Mouse (Mus musculus) kidney, adult 2 months (tissue): ENCODE measurements around the gene Hba-a2. TPM values are rescaled to one million over a fixed set of nuclear protein-coding genes. Genes with fewer than 3 reads are reported as not detected.
"Not testable (repeated sequence)": the region's sequence is repeated elsewhere in the genome, so short reads cannot be mapped to it uniquely, and the experiment has no call there.

Experiments
- DNase-seq: peaks from one replicate; pipeline ENCODE4 v3.0.0; 2021
- H3K27ac ChIP-seq: fragments of 200-500 bp; 2 replicates; pipeline ENCODE4 v1.5.1; 2012; ENCODE audit warnings: low read depth, low read length, control low read depth, inconsistent platforms; ENCODE audit not compliant: insufficient read depth
- H3K27me3 ChIP-seq: fragments of 200-500 bp; replicated peaks from 2 replicates; pipeline ENCODE4 v1.6.1; 2012; ENCODE audit warnings: mild to moderate bottlenecking, moderate library complexity, low read length, inconsistent platforms; ENCODE audit not compliant: control insufficient read depth, insufficient read depth
- H3K36me3 ChIP-seq: fragments of 200-500 bp; 2 replicates; pipeline ENCODE4 v1.6.1; 2012; ENCODE audit warnings: mild to moderate bottlenecking, moderate library complexity, low read length, inconsistent platforms; ENCODE audit not compliant: control insufficient read depth, insufficient read depth
- H3K4me1 ChIP-seq: fragments of 200-500 bp; 2 replicates; pipeline ENCODE4 v1.6.1; 2011; ENCODE audit warnings: low read length; ENCODE audit not compliant: control insufficient read depth, insufficient read depth
- H3K4me3 ChIP-seq: fragments of 200-500 bp; 2 replicates; pipeline ENCODE4 v1.5.1; 2011; ENCODE audit warnings: mild to moderate bottlenecking, low read depth, low read length, control low read depth; ENCODE audit not compliant: insufficient read depth
- CTCF ChIP-seq: fragments of 200-500 bp; conservative IDR thresholded peaks from 2 replicates; pipeline ENCODE4 v1.5.1; 2011; ENCODE audit warnings: low read depth, mild to moderate bottlenecking, control low read depth, low read length, moderate library complexity, mixed read lengths; ENCODE audit not compliant: insufficient read depth, insufficient read length
- POLR2A ChIP-seq: fragments of 200-500 bp; IDR thresholded peaks from one replicate; pipeline ENCODE4 v1.6.1; 2011; ENCODE audit warnings: low read depth, low read length, control low read depth
- WGBS: fragments of 180-500 bp; shearing (Covaris S2); methylation state at CpG from one replicate; pipeline ENCODE4 v1.1.7; 2018; 5-methylcytosine and 5-hydroxymethylcytosine counted together
- polyA plus RNA-seq: library from polyadenylated mRNA; depleted of rRNA; stranded (reverse); fragments of >200 nt; gene quantifications from 2 replicates; pipeline ENCODE4 v1.2.3, GENCODE M21; 2012

Hba-a2 gene
- polyA plus RNA-seq, 1 experiment = 5,122 TPM

- no peaks in the 10 kb centered on the region for H3K36me3 ChIP-seq
- H3K4me1 ChIP-seq = no peaks in the 10 kb centered on the region
- no peaks in the 10 kb centered on the region for H3K27me3 ChIP-seq
- WGBS = 84% methylated on average over 7 of the region's 7 CpGs
- no peak for DNase-seq
- H3K4me3 ChIP-seq = no peak overlapping the region
- H3K27ac ChIP-seq = no peak overlapping the region
- TF ChIP-seq POLR2A (no peak), CTCF (no peak)
These were observed 11.1 kb upstream of the Hba-a2 start for GRCm38 (mm10) chr11:32285031-32285775.

- H3K4me3 ChIP-seq, H3K4me1 ChIP-seq, H3K27me3 ChIP-seq, DNase-seq, H3K27ac ChIP-seq, H3K36me3 ChIP-seq: not testable (repeated sequence)
These were observed 10.4 kb upstream of the Hba-a2 start for GRCm38 (mm10) chr11:32285887-32286286.

- H3K27ac ChIP-seq, H3K27me3 ChIP-seq, H3K4me1 ChIP-seq, H3K4me3 ChIP-seq, H3K36me3 ChIP-seq: not testable (repeated sequence)
- WGBS = 16% methylated on average over 30 of the region's 33 CpGs
- peak; percentile 57 for TF ChIP-seq CTCF
- DNase-seq = peak; percentile 81
These were observed 9.4 kb upstream of the Hba-a2 start, which contains the start of gene Hbq1b for GRCm38 (mm10) chr11:32286695-32287492. Gene Hbq1b (plus strand): TSS chr11:32286965.

GRCm38 (mm10) chr11:32287493-32287825 is 8.8 kb upstream of the Hba-a2 start:
- no peak for DNase-seq
- Histone ChIP-seq H3K4me1 (no peaks in the 10 kb centered on the region), H3K27ac (no peak overlapping the region), H3K36me3 (no peaks in the 10 kb centered on the region), H3K27me3 (no peaks in the 10 kb centered on the region), H3K4me3 (no peak overlapping the region)
- no peak for TF ChIP-seq CTCF
- no peak for TF ChIP-seq POLR2A
- WGBS = 75% methylated on average over 9 of the region's 9 CpGs

- not testable (repeated sequence) for H3K4me3 ChIP-seq, H3K27ac ChIP-seq, H3K27me3 ChIP-seq, H3K36me3 ChIP-seq, DNase-seq, H3K4me1 ChIP-seq
- WGBS = 88% methylated on average over 4 of the region's 4 CpGs
These were observed 3.5 kb upstream of the Hba-a2 start for GRCm38 (mm10) chr11:32292819-32293218.

- DNase-seq, H3K4me3 ChIP-seq, H3K4me1 ChIP-seq, H3K36me3 ChIP-seq, H3K27me3 ChIP-seq, H3K27ac ChIP-seq: not testable (repeated sequence)
- 58% methylated on average over 3 of the region's 3 CpGs for WGBS
These were observed 2.8 kb upstream of the Hba-a2 start for GRCm38 (mm10) chr11:32293479-32293878.

GRCm38 (mm10) chr11:32297417-32297816 is 1.1 kb downstream of the Hba-a2 start:
- not testable (repeated sequence) for H3K4me1 ChIP-seq, H3K36me3 ChIP-seq, DNase-seq, H3K27ac ChIP-seq, H3K4me3 ChIP-seq, H3K27me3 ChIP-seq
- WGBS = 43% methylated on average over 2 of the region's 2 CpGs
